Mouse (Mus musculus): ENCODE measurements at regions not wholly inside any gene's neighbourhood (a gene's known extent, or its start where the extent isn't known, plus 50 kb on each side); places are given as distances from the start of the nearest gene placed in this dataset.

DNA sequence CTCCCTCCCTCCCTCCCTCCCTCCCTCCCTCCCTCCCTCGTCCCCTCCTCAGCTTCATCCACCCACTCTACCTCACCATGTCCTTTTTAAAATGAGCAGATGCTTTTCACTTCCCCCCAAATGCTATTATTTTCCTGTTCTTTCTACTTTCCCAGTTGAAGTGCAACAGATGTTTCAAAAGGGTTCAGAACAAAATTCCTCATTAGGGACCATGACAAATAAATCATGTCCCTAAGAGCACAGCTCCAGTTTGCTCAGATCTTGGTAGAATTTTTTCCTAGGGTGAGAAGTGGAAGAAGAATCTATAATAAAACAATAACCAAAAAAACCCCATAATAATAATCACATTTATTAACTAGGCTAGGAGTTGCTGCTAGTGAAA is 323.5 kb downstream of the Etaa1 start:
- no peak for DNase-seq

DNA sequence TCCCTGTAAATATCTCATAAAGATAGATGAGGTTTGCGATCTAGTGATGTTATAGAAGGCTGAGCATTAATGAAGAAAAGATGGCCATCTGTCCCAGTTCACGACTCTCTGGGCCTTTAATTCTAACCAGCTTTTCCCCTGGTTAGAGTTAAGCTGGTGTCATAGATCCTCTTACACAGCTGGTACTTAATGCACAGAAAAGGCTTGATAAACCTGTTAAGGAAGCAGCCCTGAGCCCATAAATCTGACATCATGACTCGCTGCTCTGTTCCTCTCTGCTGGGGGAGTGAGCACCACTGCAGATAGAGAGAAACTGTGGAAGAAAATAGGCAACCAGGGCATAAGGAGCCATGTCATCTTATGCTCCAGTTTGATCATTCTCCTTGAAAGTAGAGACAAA is 316.5 kb downstream of the Etaa1 start:
- DNase-seq, result no peak

DNA sequence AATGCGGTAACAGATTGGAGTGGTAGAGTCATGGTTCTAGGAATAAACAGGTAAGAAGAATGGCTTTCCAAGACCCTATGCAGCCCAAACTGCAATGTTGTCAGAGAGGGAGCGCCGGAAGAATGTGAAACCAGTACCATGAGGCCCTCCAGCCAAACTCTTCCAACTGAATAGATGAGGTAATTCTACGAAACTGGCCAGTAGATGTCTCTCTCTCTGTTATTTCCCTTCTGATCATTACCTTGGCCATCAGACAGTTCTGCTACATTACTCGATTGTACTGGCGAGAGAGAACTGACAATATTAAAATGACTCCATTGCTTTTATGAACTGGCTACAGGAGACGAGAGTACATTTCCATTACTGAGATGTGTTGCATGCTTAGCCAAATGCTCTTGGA is 313.8 kb downstream of the Etaa1 start:
- no peak for DNase-seq

GRCm38 (mm10) chr11:17647441-17647840 is 306.2 kb downstream of the Etaa1 start:
- no peak for DNase-seq

- DNase-seq, result no peak
Measured at GRCm38 (mm10) chr11:17651389-17652156, 302.1 kb downstream of the Etaa1 start.

- DNase-seq, result no peak
Measured at GRCm38 (mm10) chr11:17655840-17656239, 297.8 kb downstream of the Etaa1 start.

GRCm38 (mm10) chr11:17657720-17658119 is 296.0 kb downstream of the Etaa1 start:
- DNase-seq, result no peak

- DNase-seq, result no peak
Measured at GRCm38 (mm10) chr11:17658289-17658688, 295.4 kb downstream of the Etaa1 start.

DNA sequence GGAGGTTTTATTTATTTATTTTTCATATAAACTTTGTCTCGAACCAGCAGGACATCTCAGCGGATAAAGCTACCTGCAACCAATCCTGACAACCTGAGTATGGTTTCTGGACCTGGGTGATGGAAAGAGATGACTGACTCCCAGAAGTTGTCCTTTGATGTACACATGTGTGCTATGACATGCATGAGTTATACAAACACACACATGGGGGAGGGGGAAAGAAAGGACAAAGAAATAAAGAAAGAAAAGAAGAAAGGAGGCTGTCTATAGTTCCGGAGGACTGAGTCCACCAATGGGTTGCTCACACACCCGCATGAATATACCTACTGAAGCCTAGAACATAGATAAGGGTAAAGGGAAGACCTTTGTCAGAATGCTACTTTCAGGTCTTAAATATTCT is 295.0 kb downstream of the Etaa1 start:
- no peak for DNase-seq

DNA sequence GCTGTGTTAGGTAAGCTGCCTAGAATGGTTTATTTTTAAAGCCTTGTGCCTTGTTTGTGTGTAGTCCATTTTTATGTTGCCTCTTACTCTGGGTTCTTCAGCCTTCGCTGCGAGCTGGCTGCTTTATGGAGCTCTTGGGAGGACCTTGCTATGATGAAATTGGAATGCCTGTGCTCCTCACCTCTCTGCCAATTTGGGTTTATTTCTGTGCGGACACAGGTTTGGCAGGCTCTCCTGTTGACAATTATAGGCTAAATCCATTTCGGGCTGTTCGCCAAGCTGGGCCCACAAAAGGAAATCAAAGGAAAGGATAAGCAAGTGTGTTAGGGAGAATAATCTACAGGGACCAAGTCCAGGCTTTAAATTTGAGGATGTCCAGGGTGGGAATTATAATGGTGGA is 289.8 kb downstream of the Etaa1 start:
- DNase-seq, result no peak

GRCm38 (mm10) chr11:17665624-17666552 is 287.8 kb downstream of the Etaa1 start:
- DNase-seq, result no peak

- DNase-seq, result no peak
Measured at GRCm38 (mm10) chr11:17680998-17681397, 272.7 kb downstream of the Etaa1 start.

DNA sequence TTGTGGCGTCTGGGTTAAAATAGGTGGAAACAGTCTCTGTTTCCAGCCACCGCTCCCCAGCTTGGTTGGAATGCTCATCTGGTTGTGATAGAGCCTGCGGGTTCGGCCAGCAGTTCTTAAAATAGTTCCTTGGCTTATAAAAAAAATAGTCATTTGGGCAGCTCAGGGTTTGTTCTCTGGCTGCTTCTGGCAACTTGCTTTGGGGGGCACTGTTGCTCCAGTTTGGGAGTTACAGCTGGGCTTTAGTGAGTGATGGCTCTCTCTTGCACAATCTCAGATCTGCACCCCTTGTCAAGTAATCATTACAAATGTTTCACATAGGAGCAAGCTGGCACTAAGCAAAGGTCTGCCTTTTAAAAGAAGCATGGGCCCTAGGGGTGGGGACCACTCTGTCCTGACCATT is 268.0 kb downstream of the Etaa1 start:
- DNase-seq, result no peak

GRCm38 (mm10) chr11:17686806-17687205 is 266.9 kb downstream of the Etaa1 start:
- no peak for DNase-seq

DNA sequence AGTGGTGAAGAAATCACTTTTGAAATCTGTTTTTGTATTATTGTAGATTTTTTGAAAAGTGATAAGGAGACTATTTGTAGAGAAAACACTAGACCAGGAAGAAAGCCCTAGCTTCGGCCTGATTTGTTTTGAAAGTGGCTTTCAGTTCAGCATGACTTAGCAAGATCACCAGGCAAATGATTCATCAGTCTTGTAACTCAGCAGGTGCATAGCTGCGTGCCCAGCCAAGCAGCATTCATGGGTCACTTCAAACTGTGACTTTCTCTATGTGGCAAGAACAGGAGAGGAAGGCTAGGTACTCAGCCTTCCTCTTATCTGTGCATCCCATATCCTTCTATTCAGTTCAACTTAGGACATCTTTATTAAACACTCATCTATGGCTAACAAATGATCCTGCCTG is 259.5 kb downstream of the Etaa1 start:
- no peak for DNase-seq

GRCm38 (mm10) chr11:17708769-17709168 is 244.9 kb downstream of the Etaa1 start:
- DNase-seq, result no peak

GRCm38 (mm10) chr11:17722051-17722450 is 231.6 kb downstream of the Etaa1 start:
- no peak for DNase-seq

DNA sequence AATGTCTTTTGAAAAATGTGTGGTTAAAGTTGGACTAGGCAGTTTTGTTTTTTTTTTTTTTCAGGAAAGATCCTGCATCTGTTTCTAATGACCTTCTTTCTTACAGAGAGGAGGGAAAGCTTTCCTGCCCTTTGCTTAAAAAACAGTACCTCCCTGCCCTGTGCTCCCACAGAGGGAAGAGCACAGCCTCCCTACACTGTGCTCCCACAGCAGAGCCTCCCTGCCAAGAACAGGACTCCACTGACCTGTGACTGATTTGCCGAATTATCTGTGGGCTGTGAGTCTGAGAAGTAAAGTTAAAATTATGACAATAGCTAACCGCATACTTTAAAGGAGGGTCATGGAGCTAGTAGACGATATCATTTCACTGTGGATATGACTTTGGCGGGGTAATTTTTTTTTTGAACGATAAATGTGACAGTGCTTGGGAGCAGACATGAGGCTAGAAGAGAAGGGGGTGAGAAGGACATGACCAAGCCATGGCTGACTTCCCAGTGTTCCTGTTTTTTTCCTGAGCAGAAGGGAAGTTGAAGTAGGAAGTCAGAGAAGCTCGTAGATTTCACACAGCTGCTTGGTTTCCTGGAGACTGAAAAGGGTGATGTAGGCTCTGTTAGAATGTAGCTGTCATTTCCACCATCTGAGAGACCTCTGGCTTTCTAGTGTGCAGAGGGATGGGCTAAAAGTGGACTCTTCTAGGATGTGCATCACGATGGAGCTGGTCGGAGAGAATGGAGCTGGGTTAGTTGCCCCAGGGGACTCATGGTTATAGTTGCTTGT is 226.2 kb downstream of the Etaa1 start:
- DNase-seq, result no peak

- no peak for DNase-seq
Measured at GRCm38 (mm10) chr11:17733075-17733474, 220.6 kb downstream of the Etaa1 start.

- no peak for DNase-seq
Measured at GRCm38 (mm10) chr11:17734519-17734918, 219.2 kb downstream of the Etaa1 start.

GRCm38 (mm10) chr11:17738879-17739278 is 214.8 kb downstream of the Etaa1 start:
- DNase-seq, result no peak

- DNase-seq, result no peak
Measured at GRCm38 (mm10) chr11:17743821-17744220, 209.9 kb downstream of the Etaa1 start.

DNA sequence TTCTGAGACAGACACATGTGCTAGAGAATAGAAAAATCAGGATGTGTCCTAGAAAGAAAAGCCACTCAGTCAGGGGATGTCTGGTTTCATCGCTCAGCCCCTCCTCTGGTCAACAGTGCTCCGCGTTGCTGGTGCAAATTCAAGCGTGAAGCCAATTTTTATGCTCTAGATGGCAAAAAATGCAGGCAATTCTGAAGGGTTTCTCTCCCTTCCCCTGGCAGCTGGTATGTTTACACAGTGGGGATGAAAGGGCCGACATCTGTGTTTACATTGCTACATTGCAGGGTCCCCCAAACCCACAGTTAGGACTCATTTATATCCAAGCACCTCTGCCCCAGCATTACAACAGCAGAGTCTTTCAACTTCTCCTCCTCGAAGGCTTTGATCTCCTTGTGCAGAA is 203.3 kb downstream of the Etaa1 start:
- no peak for DNase-seq

All from thymus, postnatal 4 days (tissue).